Mouse (Mus musculus) layer of hippocampus, adult 9-11 months (tissue): Measurements from ENCODE around the gene C330021F23Rik.
"Not testable (repeated sequence)": the region's sequence is repeated elsewhere in the genome, so short reads cannot be mapped to it uniquely, and the experiment has no call there.

ENCODE experiments used
- DNase-seq: peaks from one replicate; pipeline ENCODE4 v3.0.0; 2022

Gene C330021F23Rik

DNA sequence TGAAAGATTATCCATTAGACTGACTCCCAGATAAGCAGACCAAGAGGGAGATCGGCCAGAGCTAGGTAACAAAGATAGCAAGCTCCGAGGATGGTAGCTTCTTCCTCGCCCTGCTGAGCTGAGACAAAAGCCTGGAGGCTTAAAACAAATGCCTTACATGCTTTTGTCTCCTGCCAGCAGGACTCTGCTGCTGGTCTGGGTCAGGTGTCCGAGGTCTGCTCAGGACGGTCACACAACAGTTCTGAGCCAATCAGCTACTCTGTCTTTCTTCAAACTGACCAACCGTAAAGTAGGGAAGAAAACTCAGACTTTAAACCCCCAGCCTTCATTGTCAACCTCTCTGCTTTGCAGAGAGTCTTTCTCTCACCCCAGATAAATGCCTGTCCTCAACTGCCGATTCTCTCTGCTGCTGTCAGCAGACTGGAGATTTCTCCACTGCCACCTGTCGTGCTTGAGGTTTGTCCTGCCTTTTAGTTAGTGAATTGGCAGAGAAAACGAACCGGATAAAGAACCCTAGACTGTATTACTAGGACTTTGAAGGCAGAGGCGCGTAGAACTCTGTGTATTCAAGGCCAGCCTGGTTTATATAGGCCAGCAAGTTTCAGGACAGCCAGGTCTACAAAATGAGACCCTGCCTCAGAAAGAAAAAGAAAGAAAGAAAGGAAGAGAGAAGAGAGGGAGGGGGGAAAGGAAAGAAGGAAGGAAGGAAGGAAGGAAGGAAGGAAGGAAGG lies at the start of gene C330021F23Rik:
TSS of gene C330021F23Rik (plus strand) at position 350 of the 731 bp plus-strand sequence.
- no peak for DNase-seq

- DNase-seq, result no peak
Measured at GRCm38 (mm10) chr8:3522007-3522697, 45.6 kb upstream of the C330021F23Rik start.

DNA sequence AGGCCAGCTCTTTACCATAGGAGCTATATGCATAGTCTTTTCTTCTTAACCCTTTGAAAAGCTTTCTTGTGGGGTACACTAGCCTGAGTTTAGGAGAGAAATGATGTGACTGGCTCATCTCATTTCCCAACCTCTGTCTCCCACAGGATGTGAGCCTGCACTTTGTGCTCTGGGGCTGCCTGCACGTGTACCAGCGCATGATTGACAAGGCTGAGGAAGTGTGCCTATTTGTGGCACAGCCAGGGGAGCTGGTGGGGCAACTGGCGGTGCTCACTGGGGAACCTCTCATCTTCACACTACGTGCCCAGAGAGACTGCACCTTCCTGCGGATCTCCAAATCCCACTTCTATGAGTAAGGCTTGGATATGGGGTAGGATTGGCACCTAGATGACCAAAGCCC lies 37.0 kb upstream of the C330021F23Rik start:
- DNase-seq, result no peak

- no peak for DNase-seq
Measured at GRCm38 (mm10) chr8:3531936-3532335, 35.9 kb upstream of the C330021F23Rik start.

- DNase-seq, result no peak
Measured at GRCm38 (mm10) chr8:3536053-3536841, 31.5 kb upstream of the C330021F23Rik start.

GRCm38 (mm10) chr8:3536940-3537339 lies 30.9 kb upstream of the C330021F23Rik start:
- no peak for DNase-seq

GRCm38 (mm10) chr8:3537666-3538065 lies 30.1 kb upstream of the C330021F23Rik start:
- DNase-seq, result no peak

- no peak for DNase-seq
Measured at GRCm38 (mm10) chr8:3539146-3539545, 28.6 kb upstream of the C330021F23Rik start.

GRCm38 (mm10) chr8:3540076-3540475 lies 27.7 kb upstream of the C330021F23Rik start:
- DNase-seq, result no peak

- DNase-seq, result no peak
Measured at GRCm38 (mm10) chr8:3546511-3546910, 21.3 kb upstream of the C330021F23Rik start.

DNA sequence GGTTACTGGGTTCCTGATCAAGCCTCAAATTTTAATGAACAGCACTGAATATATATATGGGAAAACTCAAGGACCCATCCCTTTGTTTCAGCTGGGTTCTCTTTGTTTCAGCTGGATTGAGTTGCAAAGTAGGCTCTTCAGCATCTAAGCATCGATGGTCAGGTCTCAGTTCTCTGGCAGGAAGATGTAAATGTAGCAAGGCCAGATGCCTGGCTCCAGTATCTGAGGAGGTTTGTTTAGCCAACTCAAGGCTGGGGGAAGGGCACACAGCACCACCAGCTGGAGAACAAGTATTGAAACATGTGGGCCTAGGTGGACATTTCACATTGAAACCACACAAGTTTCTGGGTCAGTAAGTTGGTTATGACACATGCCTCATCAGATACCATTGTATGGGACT lies 15.6 kb upstream of the C330021F23Rik start:
- no peak for DNase-seq

GRCm38 (mm10) chr8:3556114-3556513 lies 11.7 kb upstream of the C330021F23Rik start:
- no peak for DNase-seq

GRCm38 (mm10) chr8:3568378-3568777 lies 588 bp downstream of the C330021F23Rik start:
- no peak for DNase-seq

DNA sequence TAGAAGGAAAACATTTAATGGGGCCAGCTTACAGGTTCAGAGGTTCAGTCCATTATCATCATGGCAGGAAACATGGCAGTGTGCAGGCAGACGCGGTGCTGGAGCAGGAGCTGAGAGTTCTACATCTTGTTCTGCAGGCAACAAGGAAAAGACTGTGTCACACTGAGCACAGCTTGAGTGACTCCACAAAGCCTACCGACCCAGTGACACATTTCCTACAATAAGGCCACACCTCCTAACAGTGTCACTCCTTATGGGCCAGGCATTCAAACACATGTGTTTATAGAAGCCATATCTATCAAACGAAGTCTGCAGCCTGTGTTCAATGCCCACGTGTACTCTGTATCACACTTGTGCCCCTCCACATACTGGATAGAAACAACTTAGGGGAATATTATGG lies 2.0 kb downstream of the C330021F23Rik start:
- DNase-seq, result no peak

GRCm38 (mm10) chr8:3574546-3574945 lies 6.8 kb downstream of the C330021F23Rik start:
- DNase-seq, result no peak

DNA sequence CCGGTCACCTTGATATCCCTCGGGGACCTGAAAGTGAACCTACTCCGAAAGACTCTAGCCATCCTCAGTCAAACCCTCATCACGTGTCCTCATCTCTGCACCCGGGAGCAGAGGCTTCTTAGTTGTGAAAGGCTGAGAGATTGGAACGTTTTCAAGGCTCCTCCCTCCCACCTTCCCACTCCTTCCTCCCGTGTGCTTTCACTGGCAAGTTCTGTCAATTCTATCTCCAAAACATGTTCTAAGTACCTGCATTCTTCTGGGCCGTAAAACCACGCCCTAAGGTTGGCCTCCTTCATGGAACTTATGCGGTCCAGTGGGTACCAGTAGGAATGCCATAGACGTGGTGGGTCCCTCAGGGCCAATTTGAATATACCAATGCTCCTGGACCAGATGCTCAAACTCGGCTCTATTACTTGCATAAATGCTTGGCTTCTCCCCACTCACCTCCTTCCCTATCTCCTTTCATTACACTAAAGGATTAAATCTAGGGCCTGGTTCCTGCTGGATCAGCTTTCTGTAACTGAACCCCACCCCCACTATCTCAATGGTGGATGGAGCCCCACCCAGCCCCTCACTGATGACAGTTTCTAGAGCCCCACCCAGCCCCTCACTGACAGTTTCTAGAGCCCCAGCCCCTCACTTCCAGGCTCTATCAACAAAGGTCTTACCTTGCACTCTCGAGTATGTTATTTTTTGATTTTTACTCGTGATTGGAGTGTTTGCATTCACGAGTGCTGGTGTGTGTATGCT lies 8.6 kb downstream of the C330021F23Rik start:
- no peak for DNase-seq

GRCm38 (mm10) chr8:3579390-3580364 lies 11.9 kb downstream of the C330021F23Rik start:
- no peak for DNase-seq

- DNase-seq, result not testable (repeated sequence)
Measured at GRCm38 (mm10) chr8:3581961-3582360, 14.2 kb downstream of the C330021F23Rik start.

GRCm38 (mm10) chr8:3586452-3586851 lies 18.7 kb downstream of the C330021F23Rik start:
- no peak for DNase-seq

- no peak for DNase-seq
Measured at GRCm38 (mm10) chr8:3586993-3587390, 19.2 kb downstream of the C330021F23Rik start, which contains the start of gene Camsap3. Gene Camsap3, plus strand, starts transcription at chr8:3587293.
